Mouse (Mus musculus): ENCODE data around the gene Hoxb5. TPM values are rescaled to one million over a fixed set of nuclear protein-coding genes. Genes with fewer than 3 reads are reported as not detected.

The Hoxb5 gene
- polyA plus RNA-seq, 1 experiment from 2014 or later: 46.1 TPM

GRCm38 (mm10) chr11:96301064-96301431, 2.1 kb upstream of the Hoxb5 start:
- Histone ChIP-seq H3K4me2 (peak overlapping the region; percentile 70), H3K4me1 (peaks cover 16% of the 10 kb centered on the region), H3K27me3 (peaks cover 96% of the 10 kb centered on the region), H3K9ac (peak overlapping the region; percentile 63), H3K36me3 (no peaks in the 10 kb centered on the region), H3K4me3 (peak overlapping the region; percentile 57), H3K27ac (peak overlapping the region; percentile 85), H3K9me3 (no peaks in the 10 kb centered on the region)
- ATAC-seq (ENCODE audit: borderline replicate concordance, extremely low read depth, low FRiP score, low TSS enrichment): no peak
- 25% methylated on average over 10 of the region's 10 CpGs for WGBS

- 6% methylated on average over 15 of the region's 15 CpGs for WGBS
- Histone ChIP-seq H3K36me3 (no peaks in the 10 kb centered on the region), H3K4me3 (peak overlapping the region; percentile 59), H3K27me3 (peaks cover 96% of the 10 kb centered on the region), H3K4me2 (peak overlapping the region; percentile 70), H3K9ac (peak overlapping the region; percentile 30), H3K9me3 (no peaks in the 10 kb centered on the region), H3K27ac (peak overlapping the region; percentile 85), H3K4me1 (peaks cover 16% of the 10 kb centered on the region)
- peak; percentile 6; the same call in 1 of the 2 replicates for ATAC-seq (ENCODE audit: borderline replicate concordance, extremely low read depth, low FRiP score, low TSS enrichment)
These were observed 1.3 kb upstream of the Hoxb5 start for GRCm38 (mm10) chr11:96301837-96302236.

GRCm38 (mm10) chr11:96302381-96303150, 570 bp upstream of the Hoxb5 start:
- Histone ChIP-seq H3K4me3 (peak overlapping the region; percentile 59), H3K27ac (peak overlapping the region; percentile 85), H3K4me2 (peak overlapping the region; percentile 70), H3K36me3 (no peaks in the 10 kb centered on the region), H3K4me1 (peaks cover 16% of the 10 kb centered on the region), H3K9me3 (no peaks in the 10 kb centered on the region), H3K9ac (peak overlapping the region; percentile 30), H3K27me3 (peaks cover 95% of the 10 kb centered on the region)
- 13% methylated on average over 23 of the region's 23 CpGs for whole genome bisulfite sequencing
- ATAC-seq (ENCODE audit: borderline replicate concordance, extremely low read depth, low FRiP score, low TSS enrichment): no peak

DNA sequence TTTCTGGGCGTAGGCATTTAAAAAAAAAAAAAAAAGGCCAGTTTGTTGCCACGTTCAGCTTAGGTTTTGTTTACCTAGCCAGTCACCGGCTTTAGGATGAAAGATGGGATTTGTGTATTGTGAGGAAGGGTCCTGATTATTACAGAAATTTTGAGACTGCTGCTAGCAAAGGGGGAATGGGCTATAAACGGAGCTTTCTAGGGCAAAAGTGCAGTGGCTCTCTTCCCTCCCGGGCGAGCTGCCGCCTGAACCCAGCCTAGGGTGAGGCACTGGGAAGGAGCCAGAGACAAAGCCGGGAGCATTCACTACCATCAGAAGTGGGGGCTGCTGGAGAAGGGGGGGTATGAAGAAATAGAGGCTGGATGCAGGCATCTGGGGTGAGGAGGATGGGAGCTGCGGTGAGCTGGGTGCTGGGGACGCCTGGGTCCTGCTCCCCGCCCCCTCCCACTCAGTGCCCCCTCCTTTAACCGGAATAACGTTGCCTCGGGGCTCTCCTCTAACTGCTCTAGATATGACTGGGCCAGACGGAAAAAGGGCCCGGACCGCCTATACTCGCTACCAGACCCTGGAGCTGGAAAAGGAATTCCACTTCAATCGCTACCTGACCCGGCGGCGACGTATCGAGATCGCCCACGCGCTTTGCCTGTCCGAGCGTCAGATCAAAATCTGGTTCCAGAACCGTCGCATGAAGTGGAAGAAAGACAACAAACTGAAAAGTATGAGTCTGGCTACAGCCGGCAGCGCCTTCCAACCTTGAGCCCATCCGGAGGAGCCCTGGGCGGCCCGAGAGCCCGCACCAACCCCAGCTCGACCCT, 1.5 kb downstream of the Hoxb5 start:
- H3K27me3 ChIP-seq: peaks cover 89% of the 10 kb centered on the region
- H3K4me1 ChIP-seq: peaks cover 22% of the 10 kb centered on the region
- peak overlapping the region; percentile 99 for H3K27ac ChIP-seq
- no peaks in the 10 kb centered on the region for H3K36me3 ChIP-seq
- peak overlapping the region; percentile 70 for H3K4me2 ChIP-seq
- H3K4me3 ChIP-seq: peak overlapping the region; percentile 59
- ATAC-seq (ENCODE audit: borderline replicate concordance, extremely low read depth, low FRiP score, low TSS enrichment): no peak
- H3K9ac ChIP-seq: peak overlapping the region; percentile 88
- whole genome bisulfite sequencing: 2% methylated on average over 38 of the region's 38 CpGs
- H3K9me3 ChIP-seq: no peaks in the 10 kb centered on the region

DNA sequence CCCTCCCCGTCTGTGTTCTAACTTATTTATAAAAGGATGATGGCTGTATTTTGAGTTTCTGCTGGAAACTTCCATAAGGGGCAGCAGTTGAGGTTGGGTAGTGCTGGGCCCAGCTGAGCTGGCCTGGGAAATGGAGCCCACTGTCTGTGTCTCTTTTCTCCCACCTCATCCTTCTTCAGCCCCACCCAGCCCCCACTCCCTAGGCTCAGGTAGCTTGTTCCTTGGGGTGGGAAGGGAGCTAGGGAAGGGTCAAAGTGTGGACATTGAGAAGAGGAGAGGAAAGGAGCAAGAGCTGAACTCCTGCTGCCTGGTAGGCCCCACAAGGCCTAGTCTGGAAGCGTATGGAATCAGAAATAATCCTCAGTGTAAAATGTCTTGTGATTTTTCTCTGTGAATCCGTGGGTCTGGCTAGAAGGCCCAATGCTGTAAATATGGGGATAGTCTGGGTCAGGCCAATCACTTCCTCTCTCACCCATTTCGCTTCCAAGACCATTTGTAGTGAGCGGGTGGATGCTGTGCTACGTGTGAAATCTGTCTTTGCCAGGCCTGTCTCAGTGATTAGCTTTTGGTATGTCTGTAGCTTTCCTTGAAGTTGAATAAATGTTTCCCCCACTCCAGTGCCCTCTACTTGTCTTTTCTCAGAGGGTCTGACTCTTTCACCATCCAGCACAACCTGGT, 2.5 kb downstream of the Hoxb5 start:
- Histone ChIP-seq H3K27ac (peak overlapping the region; percentile 99), H3K36me3 (no peaks in the 10 kb centered on the region), H3K4me3 (peak overlapping the region; percentile 59), H3K9ac (peak overlapping the region; percentile 88), H3K9me3 (no peaks in the 10 kb centered on the region), H3K4me2 (peak overlapping the region; percentile 70), H3K27me3 (peaks cover 87% of the 10 kb centered on the region), H3K4me1 (peaks cover 17% of the 10 kb centered on the region)
- ATAC-seq (ENCODE audit: borderline replicate concordance, extremely low read depth, low FRiP score, low TSS enrichment): no peak
- WGBS: 37% methylated on average over 6 of the region's 6 CpGs

- 24% methylated on average over 7 of the region's 7 CpGs for WGBS
- H3K9ac ChIP-seq: peak overlapping the region; percentile 88
- H3K27me3 ChIP-seq: peaks cover 87% of the 10 kb centered on the region
- no peak for ATAC-seq (ENCODE audit: borderline replicate concordance, extremely low read depth, low FRiP score, low TSS enrichment)
- H3K36me3 ChIP-seq: no peaks in the 10 kb centered on the region
- H3K4me2 ChIP-seq: peak overlapping the region; percentile 70
- peak overlapping the region; percentile 59 for H3K4me3 ChIP-seq
- H3K9me3 ChIP-seq: no peaks in the 10 kb centered on the region
- peak overlapping the region; percentile 99 for H3K27ac ChIP-seq
- peaks cover 19% of the 10 kb centered on the region for H3K4me1 ChIP-seq
These were observed 3.2 kb downstream of the Hoxb5 start for GRCm38 (mm10) chr11:96306183-96306907.

- 15% methylated on average over 13 of the region's 13 CpGs for WGBS
- Histone ChIP-seq H3K36me3 (no peaks in the 10 kb centered on the region), H3K4me1 (peaks cover 19% of the 10 kb centered on the region), H3K9me3 (no peaks in the 10 kb centered on the region), H3K9ac (peak overlapping the region; percentile 88), H3K4me3 (peak overlapping the region; percentile 59), H3K4me2 (peak overlapping the region; percentile 70), H3K27ac (peak overlapping the region; percentile 99), H3K27me3 (peaks cover 86% of the 10 kb centered on the region)
- no peak for ATAC-seq (ENCODE audit: borderline replicate concordance, extremely low read depth, low FRiP score, low TSS enrichment)
These were observed 3.8 kb downstream of the Hoxb5 start for GRCm38 (mm10) chr11:96306908-96307269.

DNA sequence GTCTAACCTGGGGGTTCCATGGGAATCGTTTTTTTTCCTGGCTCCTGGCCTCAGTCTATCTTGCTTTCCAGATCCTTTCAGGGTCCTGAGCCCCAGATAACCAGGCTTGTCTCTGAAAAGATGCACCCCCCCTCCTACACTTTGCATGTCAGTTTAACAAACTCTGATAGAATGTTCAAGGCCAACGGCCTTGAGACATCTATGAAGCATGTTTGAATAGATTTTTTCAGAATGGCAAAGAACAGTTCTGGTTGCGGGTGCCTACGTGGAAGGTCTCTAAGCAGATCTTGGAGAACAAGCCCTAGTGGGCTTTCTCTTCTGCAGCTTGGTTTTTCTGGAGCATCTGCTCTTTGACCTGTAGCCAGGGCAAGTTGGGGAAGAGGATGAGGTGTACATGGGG, 5.6 kb downstream of the Hoxb5 start:
- peaks cover 86% of the 10 kb centered on the region for H3K27me3 ChIP-seq
- no peaks in the 10 kb centered on the region for H3K36me3 ChIP-seq
- peaks cover 27% of the 10 kb centered on the region for H3K4me1 ChIP-seq
- peak overlapping the region; percentile 59 for H3K4me3 ChIP-seq
- peak overlapping the region; percentile 99 for H3K27ac ChIP-seq
- H3K9me3 ChIP-seq: no peaks in the 10 kb centered on the region
- H3K9ac ChIP-seq: peak overlapping the region; percentile 88
- 15% methylated on average over 4 of the region's 4 CpGs for WGBS
- no peak for ATAC-seq (ENCODE audit: borderline replicate concordance, extremely low read depth, low FRiP score, low TSS enrichment)
- peak overlapping the region; percentile 70 for H3K4me2 ChIP-seq

- Histone ChIP-seq H3K27me3 (peaks cover 89% of the 10 kb centered on the region), H3K9me3 (no peaks in the 10 kb centered on the region), H3K4me1 (peaks cover 32% of the 10 kb centered on the region), H3K9ac (peak overlapping the region; percentile 88), H3K4me2 (peak overlapping the region; percentile 70), H3K4me3 (peak overlapping the region; percentile 59), H3K27ac (peak overlapping the region; percentile 99), H3K36me3 (no peaks in the 10 kb centered on the region)
- whole genome bisulfite sequencing: 14% methylated on average over 4 of the region's 4 CpGs
- ATAC-seq (ENCODE audit: borderline replicate concordance, extremely low read depth, low FRiP score, low TSS enrichment): peak; percentile 54
These were observed 6.2 kb downstream of the Hoxb5 start for GRCm38 (mm10) chr11:96309288-96309687.

GRCm38 (mm10) chr11:96310183-96310938, 7.2 kb downstream of the Hoxb5 start:
- H3K36me3 ChIP-seq: no peaks in the 10 kb centered on the region
- H3K9ac ChIP-seq: peak overlapping the region; percentile 51
- WGBS: 15% methylated on average over 20 of the region's 20 CpGs
- no peak for ATAC-seq (ENCODE audit: borderline replicate concordance, extremely low read depth, low FRiP score, low TSS enrichment)
- peak overlapping the region; percentile 59 for H3K4me3 ChIP-seq
- H3K27me3 ChIP-seq: peaks cover 86% of the 10 kb centered on the region
- peaks cover 33% of the 10 kb centered on the region for H3K4me1 ChIP-seq
- H3K27ac ChIP-seq: peak overlapping the region; percentile 99
- H3K9me3 ChIP-seq: no peaks in the 10 kb centered on the region
- H3K4me2 ChIP-seq: peak overlapping the region; percentile 70

Measured in lung, embryonic 15.5 days (tissue).